Mouse (Mus musculus): ENCODE results near the gene Fxyd5. TPM values are rescaled to one million over a fixed set of nuclear protein-coding genes. Genes with fewer than 3 reads are reported as not detected.

Gene Fxyd5
- 5.5 and 7.8 TPM in 2 replicates for polyA plus RNA-seq (2012; rRNA removed)

GRCm38 (mm10) chr7:31042431-31042910, at the start of gene Fxyd5:
Gene Fxyd5, minus strand, starts transcription at chr7:31042481.

GRCm38 (mm10) chr7:31076492-31076891, 34.2 kb upstream of the Fxyd5 start, which contains the start of gene Fxyd3:
Gene Fxyd3, minus strand, starts transcription at chr7:31076704.

GRCm38 (mm10) chr7:31059108-31059507, 16.8 kb upstream of the Fxyd5 start, which contains the start of gene Lgi4:
Gene Lgi4, plus strand, starts transcription at chr7:31059342.

GRCm38 (mm10) chr7:31057071-31057470, 14.8 kb upstream of the Fxyd5 start, which contains the start of gene Fxyd1:
Gene Fxyd1, minus strand, starts transcription at chr7:31057199.

GRCm38 (mm10) chr7:31051321-31052021, 9.2 kb upstream of the Fxyd5 start, which contains the start of gene Fxyd7:
Gene Fxyd7, minus strand, starts transcription at chr7:31051467.

Other genes starting within 250 kb of the Fxyd5 start
- 0.05 and 0.21 TPM in 2 replicates for gene Ffar2, start 218.7 kb downstream of the Fxyd5 start, polyA plus RNA-seq (2012; rRNA removed)
- gene Ffar3, start 186.3 kb downstream of the Fxyd5 start, polyA plus RNA-seq (2012; rRNA removed) = 0.05 TPM in 1 of 2 replicates, not detected in the other
- gene Ffar1, start 180.9 kb downstream of the Fxyd5 start, polyA plus RNA-seq (2012; rRNA removed) = 0.02 TPM in 1 of 2 replicates, not detected in the other
- gene Cd22, start 162.1 kb downstream of the Fxyd5 start, polyA plus RNA-seq (2012; rRNA removed) = 0.01 and 0.05 TPM in 2 replicates
- gene Mag, start 127.6 kb downstream of the Fxyd5 start, polyA plus RNA-seq (2012; rRNA removed) = 0.26 and 0.46 TPM in 2 replicates
- gene Hamp2, start 117.8 kb downstream of the Fxyd5 start, polyA plus RNA-seq (2012; rRNA removed) = not detected in 2 replicates
- not detected in 2 replicates for gene Hamp, start 98.4 kb downstream of the Fxyd5 start, polyA plus RNA-seq (2012; rRNA removed)
- 97.2 and 156 TPM in 2 replicates for gene Usf2, start 85.7 kb downstream of the Fxyd5 start, polyA plus RNA-seq (2012; rRNA removed)
- gene Lsr, start 69.0 kb downstream of the Fxyd5 start, polyA plus RNA-seq (2012; rRNA removed) = 15.1 and 19.4 TPM in 2 replicates
- 0.60 and 0.68 TPM in 2 replicates for gene Fam187b, start 68.7 kb downstream of the Fxyd5 start, polyA plus RNA-seq (2012; rRNA removed)
- 5.0 and 10.5 TPM in 2 replicates for gene Fxyd7, start 9.0 kb upstream of the Fxyd5 start, polyA plus RNA-seq (2012; rRNA removed)
- 8.6 and 18.0 TPM in 2 replicates for gene Fxyd1, start 14.7 kb upstream of the Fxyd5 start, polyA plus RNA-seq (2012; rRNA removed)
- 1.8 and 3.3 TPM in 2 replicates for gene Lgi4, start 16.9 kb upstream of the Fxyd5 start, polyA plus RNA-seq (2012; rRNA removed)
- 0.89 and 4.8 TPM in 2 replicates for gene Fxyd3, start 34.2 kb upstream of the Fxyd5 start, polyA plus RNA-seq (2012; rRNA removed)
- gene Hpn, start 72.8 kb upstream of the Fxyd5 start, polyA plus RNA-seq (2012; rRNA removed) = 3.0 and 3.2 TPM in 2 replicates
- gene Scn1b, start 84.5 kb upstream of the Fxyd5 start, polyA plus RNA-seq (2012; rRNA removed) = 1.2 and 2.5 TPM in 2 replicates
- 209 and 271 TPM in 2 replicates for gene Gramd1a, start 113.4 kb upstream of the Fxyd5 start, polyA plus RNA-seq (2012; rRNA removed)
- gene Scgb2b2, start 248.0 kb upstream of the Fxyd5 start, polyA plus RNA-seq (2012; rRNA removed) = not detected in 2 replicates
- gene Scgb1b2, start 249.3 kb upstream of the Fxyd5 start, polyA plus RNA-seq (2012; rRNA removed) = not detected in 2 replicates